Mouse (Mus musculus): Measurements from ENCODE around the gene Omg.

The Omg gene

GRCm38 (mm10) chr11:79503845-79504244 is at the start of gene Omg:
Omg (minus strand) TSS chr11:79504084.
- no peak for DNase-seq (ENCODE audit: low read depth in 1 of 2, low spot score in 2 of 2)

- no peak for DNase-seq (ENCODE audit: low read depth in 1 of 2, low spot score in 2 of 2)
Observed at GRCm38 (mm10) chr11:79552622-79553021, 48.7 kb upstream of the Omg start.

- DNase-seq (ENCODE audit: low read depth in 1 of 2, low spot score in 2 of 2): no peak
Observed at GRCm38 (mm10) chr11:79536293-79536692, 32.4 kb upstream of the Omg start.

GRCm38 (mm10) chr11:79535554-79535953 is 31.7 kb upstream of the Omg start:
- no peak for DNase-seq (ENCODE audit: low read depth in 1 of 2, low spot score in 2 of 2)

GRCm38 (mm10) chr11:79533950-79534690 is 30.2 kb upstream of the Omg start:
- DNase-seq (ENCODE audit: low read depth in 1 of 2, low spot score in 2 of 2): no peak

GRCm38 (mm10) chr11:79533311-79533710 is 29.4 kb upstream of the Omg start:
- no peak for DNase-seq (ENCODE audit: low read depth in 1 of 2, low spot score in 2 of 2)

- DNase-seq (ENCODE audit: low read depth in 1 of 2, low spot score in 2 of 2): no peak
Observed at GRCm38 (mm10) chr11:79531485-79531884, 27.6 kb upstream of the Omg start.

- DNase-seq (ENCODE audit: low read depth in 1 of 2, low spot score in 2 of 2): no peak
Observed at GRCm38 (mm10) chr11:79530774-79531173, 26.9 kb upstream of the Omg start.

- peak; percentile 53 to 65 for DNase-seq (ENCODE audit: low read depth in 1 of 2, low spot score in 2 of 2)
Observed at GRCm38 (mm10) chr11:79530333-79530761, 26.5 kb upstream of the Omg start, which contains the start of the genes Evi2 and Evi2a. Evi2 (minus strand) TSS chr11:79530589. Evi2a (minus strand) TSS chr11:79530609.

GRCm38 (mm10) chr11:79529736-79530135 is 25.9 kb upstream of the Omg start:
- DNase-seq (ENCODE audit: low read depth in 1 of 2, low spot score in 2 of 2): no peak

GRCm38 (mm10) chr11:79529226-79529625 is 25.3 kb upstream of the Omg start:
- no peak for DNase-seq (ENCODE audit: low read depth in 1 of 2, low spot score in 2 of 2)

- DNase-seq (ENCODE audit: low read depth in 1 of 2, low spot score in 2 of 2): no peak
Observed at GRCm38 (mm10) chr11:79528601-79529000, 24.7 kb upstream of the Omg start.

- peak; percentile 61 to 84 for DNase-seq (ENCODE audit: low read depth in 1 of 2, low spot score in 2 of 2)
Observed at GRCm38 (mm10) chr11:79527739-79528384, 24.0 kb upstream of the Omg start.

GRCm38 (mm10) chr11:79527015-79527738 is 23.3 kb upstream of the Omg start:
- DNase-seq (ENCODE audit: low read depth in 1 of 2, low spot score in 2 of 2): peak; percentile 44 to 50

GRCm38 (mm10) chr11:79526549-79526948 is 22.7 kb upstream of the Omg start:
- no peak for DNase-seq (ENCODE audit: low read depth in 1 of 2, low spot score in 2 of 2)

GRCm38 (mm10) chr11:79524310-79524575 is 20.4 kb upstream of the Omg start:
- DNase-seq (ENCODE audit: low read depth in 1 of 2, low spot score in 2 of 2): no peak

- no peak for DNase-seq (ENCODE audit: low read depth in 1 of 2, low spot score in 2 of 2)
Observed at GRCm38 (mm10) chr11:79523560-79524309, 19.9 kb upstream of the Omg start, which contains the start of gene Evi2b. Evi2b (minus strand) TSS chr11:79523762.

- DNase-seq (ENCODE audit: low read depth in 1 of 2, low spot score in 2 of 2): no peak
Observed at GRCm38 (mm10) chr11:79522944-79523343, 19.1 kb upstream of the Omg start.

GRCm38 (mm10) chr11:79521930-79522329 is 18.0 kb upstream of the Omg start:
- DNase-seq (ENCODE audit: low read depth in 1 of 2, low spot score in 2 of 2): no peak

- no peak for DNase-seq (ENCODE audit: low read depth in 1 of 2, low spot score in 2 of 2)
Observed at GRCm38 (mm10) chr11:79520772-79521171, 16.9 kb upstream of the Omg start.

GRCm38 (mm10) chr11:79519878-79520291 is 16.0 kb upstream of the Omg start:
- DNase-seq (ENCODE audit: low read depth in 1 of 2, low spot score in 2 of 2): peak in 1 of 2 experiments; percentile 13

All from monocyte, adult 2 months (primary cell).